Mouse (Mus musculus): ENCODE results near the gene Cryba2. TPM values are rescaled to one million over a fixed set of nuclear protein-coding genes. Genes with fewer than 3 reads are reported as not detected.

The Cryba2 gene
- polyA plus RNA-seq, 1 experiment from 2014 or later: not detected

DNA sequence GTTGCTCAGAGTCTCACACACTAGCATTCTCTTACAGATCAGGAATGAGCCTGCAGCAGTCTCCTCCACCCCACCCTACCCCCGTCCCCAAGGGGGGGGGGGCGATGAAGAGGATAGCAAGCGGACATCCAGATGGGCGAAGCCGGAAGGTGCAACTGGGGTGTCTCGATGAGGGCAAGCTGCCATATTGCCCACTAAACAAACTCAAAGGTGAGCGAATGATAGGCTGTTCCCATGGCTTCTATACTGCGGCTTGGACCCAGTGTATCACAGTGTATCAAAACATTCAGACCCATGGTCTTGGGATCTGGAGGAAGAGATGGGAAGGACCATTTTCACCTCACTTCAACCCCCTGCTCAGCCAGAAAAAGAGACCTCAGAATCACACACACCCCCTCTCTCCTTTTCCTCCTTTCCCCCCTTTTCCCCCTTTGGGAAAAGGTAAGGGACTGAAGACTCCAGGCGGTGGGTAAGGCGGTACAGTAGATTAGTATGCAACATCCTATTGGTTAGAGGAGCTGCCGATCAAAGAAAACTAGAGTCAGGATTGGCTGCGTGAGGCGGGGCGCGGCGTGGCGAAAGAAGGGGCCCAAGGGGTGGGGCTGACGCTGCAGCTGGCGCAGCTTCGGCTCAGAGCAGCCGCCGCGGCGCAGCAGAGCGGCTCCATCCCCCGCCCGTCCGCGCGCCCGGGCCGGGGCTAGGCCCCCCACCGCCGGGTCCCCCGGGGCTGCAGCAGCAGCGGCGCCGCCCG lies 38.5 kb downstream of the Cryba2 start, which contains the start of gene Cdk5r2:
Cdk5r2 (plus strand) TSS at position 629 of the 751 bp plus-strand sequence.
- no peaks in the 10 kb centered on the region for H3K36me3 ChIP-seq (ENCODE audit: control insufficient read depth, insufficient read depth, low read length)
- H3K9ac ChIP-seq (ENCODE audit: low read length): peak within 1 kb of the TSS; percentile 25; the same call in 1 of the 2 replicates
- H3K4me3 ChIP-seq (ENCODE audit: control insufficient read depth in 1 of 2, insufficient read depth in 1 of 2, low read depth in 1 of 2, low read length in 2 of 2): peak within 1 kb of the TSS; percentile 53 to 58
- ATAC-seq (ENCODE audit: insufficient number of reproducible peaks, insufficient read depth, low FRiP score, low read depth): peak; percentile 60
- H3K4me2 ChIP-seq (ENCODE audit: low read length): peak within 1 kb of the TSS; percentile 95
- H3K9me3 ChIP-seq (ENCODE audit: control insufficient read depth, low read length): no peaks in the 10 kb centered on the region
- H3K4me1 ChIP-seq (ENCODE audit: control insufficient read depth in 2 of 2, insufficient read depth in 2 of 2, low read length in 2 of 2): peaks cover 10 to 17% of the 10 kb centered on the region in 2 experiments
- H3K27me3 ChIP-seq (ENCODE audit: control insufficient read depth, insufficient read depth, low read length): peaks cover 99% of the 10 kb centered on the region
- no peak within 1 kb of the TSS for H3K27ac ChIP-seq (replicated peaks in 1 of 2; ENCODE audit: control insufficient read depth in 1 of 2, insufficient read depth in 1 of 2, low read depth in 2 of 2, low read length in 2 of 2)
- 2% methylated on average over 28 of the region's 39 CpGs for WGBS

DNA sequence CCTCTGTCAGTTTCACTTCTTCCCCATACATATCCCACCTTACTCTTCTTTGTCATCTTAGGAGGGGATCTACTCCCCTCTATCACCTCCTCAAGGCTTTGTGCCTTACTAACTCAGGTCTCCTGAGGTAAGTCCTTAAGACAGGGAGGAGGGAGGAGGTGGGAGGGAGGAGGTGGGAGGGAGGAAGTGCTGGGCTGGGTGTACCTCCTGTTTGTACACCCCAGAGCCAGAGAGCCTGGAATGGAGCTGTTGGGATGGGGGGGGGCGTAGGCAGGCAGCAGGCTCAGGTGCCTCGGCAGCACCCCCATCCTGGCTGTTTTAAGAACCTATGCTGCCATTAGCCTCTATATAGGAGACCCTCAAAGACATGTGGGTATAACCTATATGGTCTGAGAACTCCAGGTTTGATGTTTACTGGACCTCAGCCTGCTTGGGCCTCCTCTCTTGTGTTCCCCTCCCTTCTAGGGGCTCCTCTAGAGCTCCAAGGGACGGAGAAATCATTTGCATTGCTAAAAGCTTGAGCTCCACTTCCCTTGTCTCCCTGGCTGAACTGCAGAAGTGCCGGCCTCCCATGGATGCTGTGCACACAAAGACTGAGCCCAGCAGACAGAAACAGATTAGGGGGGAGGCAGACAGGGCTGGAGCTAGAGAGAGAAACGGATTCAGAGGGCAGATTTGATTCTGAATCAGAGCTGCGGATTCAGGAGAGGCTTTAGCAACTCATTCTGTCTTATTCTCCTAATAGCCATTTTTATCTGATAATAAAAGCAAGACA lies 41.8 kb downstream of the Cryba2 start:
- Histone ChIP-seq H3K9me3 (ENCODE audit: control insufficient read depth, low read length) (no peaks in the 10 kb centered on the region), H3K4me2 (ENCODE audit: low read length) (no peak overlapping the region), H3K4me1 (ENCODE audit: control insufficient read depth in 2 of 2, insufficient read depth in 2 of 2, low read length in 2 of 2) (peaks cover 5 to 14% of the 10 kb centered on the region in 2 experiments), H3K4me3 (ENCODE audit: control insufficient read depth in 1 of 2, insufficient read depth in 1 of 2, low read depth in 1 of 2, low read length in 2 of 2) (no peak overlapping the region), H3K27ac (replicated peaks in 1 of 2; ENCODE audit: control insufficient read depth in 1 of 2, insufficient read depth in 1 of 2, low read depth in 2 of 2, low read length in 2 of 2) (no peak overlapping the region), H3K27me3 (ENCODE audit: control insufficient read depth, insufficient read depth, low read length) (peaks cover 79% of the 10 kb centered on the region), H3K9ac (ENCODE audit: low read length) (no peak overlapping the region), H3K36me3 (ENCODE audit: control insufficient read depth, insufficient read depth, low read length) (no peaks in the 10 kb centered on the region)
- ATAC-seq (ENCODE audit: insufficient number of reproducible peaks, insufficient read depth, low FRiP score, low read depth): no peak
- 9% methylated on average over 6 of the region's 6 CpGs for WGBS

DNA sequence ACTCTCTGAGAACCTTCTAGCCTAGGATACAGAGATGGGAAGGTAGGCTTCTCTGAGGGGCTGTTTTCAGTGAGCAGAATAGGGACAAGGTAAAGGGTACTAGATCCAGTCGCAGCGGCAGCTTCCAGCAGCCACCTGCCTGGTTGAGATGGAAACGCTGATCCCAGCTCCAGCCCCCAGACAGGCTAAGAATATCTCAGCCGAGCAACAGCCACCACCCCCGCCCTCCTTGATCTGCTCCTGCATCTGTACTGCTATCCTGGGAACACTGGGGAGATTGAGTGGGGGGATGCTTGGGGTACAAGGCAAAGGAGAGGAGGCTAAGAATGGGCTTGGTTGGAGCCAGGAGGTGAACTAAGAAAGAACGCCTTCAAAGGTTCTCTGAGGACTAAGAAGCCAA lies 42.7 kb downstream of the Cryba2 start:
- 8% methylated on average over 6 of the region's 6 CpGs for WGBS
- H3K27me3 ChIP-seq (ENCODE audit: control insufficient read depth, insufficient read depth, low read length): peaks cover 69% of the 10 kb centered on the region
- ATAC-seq (ENCODE audit: insufficient number of reproducible peaks, insufficient read depth, low FRiP score, low read depth): no peak

DNA sequence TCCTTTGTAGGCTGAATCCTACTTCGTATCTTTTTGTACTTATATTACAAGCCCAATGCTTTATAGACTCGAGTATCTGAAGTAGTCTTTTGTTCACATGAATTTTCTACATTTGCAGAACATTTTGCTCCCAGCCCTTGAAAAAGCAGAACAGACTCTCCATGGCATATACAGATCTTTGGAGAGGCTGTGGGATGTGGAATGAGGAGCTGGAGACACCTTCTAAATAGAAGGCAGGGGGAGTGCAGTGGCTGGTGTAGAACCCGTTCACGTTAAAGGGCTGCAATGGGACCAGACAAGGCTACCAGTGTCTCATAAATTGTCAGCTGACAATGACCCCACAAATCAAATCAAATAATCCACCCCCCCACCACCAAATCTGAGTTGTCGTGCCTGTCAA lies 44.0 kb downstream of the Cryba2 start:
- no peaks in the 10 kb centered on the region for H3K36me3 ChIP-seq (ENCODE audit: control insufficient read depth, insufficient read depth, low read length)

More for the DNA sequence above, 42.7 kb downstream of the Cryba2 start:
- no peak overlapping the region for H3K4me2 ChIP-seq (ENCODE audit: low read length)
- H3K36me3 ChIP-seq (ENCODE audit: control insufficient read depth, insufficient read depth, low read length): no peaks in the 10 kb centered on the region
- no peaks in the 10 kb centered on the region for H3K9me3 ChIP-seq (ENCODE audit: control insufficient read depth, low read length)
- H3K4me1 ChIP-seq (ENCODE audit: control insufficient read depth in 2 of 2, insufficient read depth in 2 of 2, low read length in 2 of 2): peaks cover 5% of the 10 kb centered on the region in 2 experiments; a peak in 3 of 4 replicates
- no peak overlapping the region for H3K4me3 ChIP-seq (ENCODE audit: control insufficient read depth in 1 of 2, insufficient read depth in 1 of 2, low read depth in 1 of 2, low read length in 2 of 2)
- no peak overlapping the region for H3K27ac ChIP-seq (replicated peaks in 1 of 2; ENCODE audit: control insufficient read depth in 1 of 2, insufficient read depth in 1 of 2, low read depth in 2 of 2, low read length in 2 of 2)
- no peak overlapping the region for H3K9ac ChIP-seq (ENCODE audit: low read length)

DNA sequence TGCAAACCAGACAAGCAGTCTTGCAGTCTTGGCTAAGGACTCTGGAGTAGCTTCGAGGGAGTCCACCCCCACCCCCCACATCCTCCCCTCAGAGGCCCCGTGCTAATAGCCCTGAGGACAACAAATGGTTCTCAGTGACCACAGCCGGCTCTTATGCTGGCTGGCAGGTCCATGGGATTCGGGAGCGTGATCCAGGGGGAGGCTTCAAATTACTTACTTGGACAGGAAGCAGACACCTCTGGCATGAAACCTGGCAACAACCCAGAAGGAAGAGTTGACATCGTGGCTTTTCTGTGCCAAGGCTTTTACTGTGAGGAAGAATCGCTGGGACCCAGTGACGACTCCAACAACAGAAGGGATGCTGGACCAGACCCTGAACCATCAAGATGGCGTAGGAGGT lies 46.6 kb downstream of the Cryba2 start:
- no peak overlapping the region for H3K9ac ChIP-seq (ENCODE audit: low read length)
- H3K4me1 ChIP-seq (ENCODE audit: control insufficient read depth in 2 of 2, insufficient read depth in 2 of 2, low read length in 2 of 2): no peaks in the 10 kb centered on the region
- H3K4me3 ChIP-seq (ENCODE audit: control insufficient read depth in 1 of 2, insufficient read depth in 1 of 2, low read depth in 1 of 2, low read length in 2 of 2): no peak overlapping the region
- H3K36me3 ChIP-seq (ENCODE audit: control insufficient read depth, insufficient read depth, low read length): no peaks in the 10 kb centered on the region
- H3K27ac ChIP-seq (replicated peaks in 1 of 2; ENCODE audit: control insufficient read depth in 1 of 2, insufficient read depth in 1 of 2, low read depth in 2 of 2, low read length in 2 of 2): no peak overlapping the region
- WGBS: 30% methylated on average over 9 of the region's 9 CpGs
- H3K4me2 ChIP-seq (ENCODE audit: low read length): no peak overlapping the region
- ATAC-seq (ENCODE audit: insufficient number of reproducible peaks, insufficient read depth, low FRiP score, low read depth): no peak
- H3K9me3 ChIP-seq (ENCODE audit: control insufficient read depth, low read length): no peaks in the 10 kb centered on the region
- peaks cover 30% of the 10 kb centered on the region for H3K27me3 ChIP-seq (ENCODE audit: control insufficient read depth, insufficient read depth, low read length)

More for the DNA sequence above, 44.0 kb downstream of the Cryba2 start:
- Histone ChIP-seq H3K9ac (ENCODE audit: low read length) (no peak overlapping the region), H3K4me1 (ENCODE audit: control insufficient read depth in 2 of 2, insufficient read depth in 2 of 2, low read length in 2 of 2) (no peaks in the 10 kb centered on the region), H3K4me3 (ENCODE audit: control insufficient read depth in 1 of 2, insufficient read depth in 1 of 2, low read depth in 1 of 2, low read length in 2 of 2) (no peak overlapping the region), H3K27me3 (ENCODE audit: control insufficient read depth, insufficient read depth, low read length) (peaks cover 56% of the 10 kb centered on the region), H3K4me2 (ENCODE audit: low read length) (no peak overlapping the region), H3K27ac (replicated peaks in 1 of 2; ENCODE audit: control insufficient read depth in 1 of 2, insufficient read depth in 1 of 2, low read depth in 2 of 2, low read length in 2 of 2) (no peak overlapping the region), H3K9me3 (ENCODE audit: control insufficient read depth, low read length) (no peaks in the 10 kb centered on the region)
- WGBS: 61% methylated on average over 5 of the region's 5 CpGs
- no peak for ATAC-seq (ENCODE audit: insufficient number of reproducible peaks, insufficient read depth, low FRiP score, low read depth)

DNA sequence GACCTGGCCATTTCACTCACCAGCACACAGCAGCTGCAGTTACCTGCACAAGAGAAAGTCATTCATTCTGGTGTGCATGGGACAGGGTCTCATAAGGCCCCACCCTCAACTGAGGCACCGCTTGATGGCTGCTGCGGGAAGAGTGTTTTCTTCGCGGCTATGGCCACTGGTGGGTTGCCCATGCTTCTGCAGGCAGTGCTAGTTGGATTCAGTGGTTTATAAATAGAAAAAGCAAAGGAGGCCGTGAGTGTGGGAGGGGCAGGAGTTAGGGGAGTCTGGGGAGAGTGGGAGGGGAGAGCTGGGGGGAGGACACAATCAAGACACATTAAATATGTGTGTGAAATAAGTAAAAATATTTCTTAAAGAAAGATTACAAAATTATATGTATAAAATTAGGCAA lies 49.9 kb downstream of the Cryba2 start:
- Histone ChIP-seq H3K9ac (ENCODE audit: low read length) (no peak overlapping the region), H3K36me3 (ENCODE audit: control insufficient read depth, insufficient read depth, low read length) (no peaks in the 10 kb centered on the region), H3K4me1 (ENCODE audit: control insufficient read depth in 2 of 2, insufficient read depth in 2 of 2, low read length in 2 of 2) (no peaks in the 10 kb centered on the region), H3K9me3 (ENCODE audit: control insufficient read depth, low read length) (no peaks in the 10 kb centered on the region), H3K27me3 (ENCODE audit: control insufficient read depth, insufficient read depth, low read length) (peaks cover 11% of the 10 kb centered on the region; the same call in 1 of the 2 replicates), H3K4me3 (ENCODE audit: control insufficient read depth in 1 of 2, insufficient read depth in 1 of 2, low read depth in 1 of 2, low read length in 2 of 2) (no peak overlapping the region), H3K27ac (replicated peaks in 1 of 2; ENCODE audit: control insufficient read depth in 1 of 2, insufficient read depth in 1 of 2, low read depth in 2 of 2, low read length in 2 of 2) (no peak overlapping the region), H3K4me2 (ENCODE audit: low read length) (no peak overlapping the region)
- no peak for ATAC-seq (ENCODE audit: insufficient number of reproducible peaks, insufficient read depth, low FRiP score, low read depth)
- 48% methylated on average over 5 of the region's 5 CpGs for WGBS

Measured in heart, embryonic 14.5 days (tissue).